In genomic region chr5:73265460-73265859, GRCm38 (mm10) we compare ENCODE assay signal across 9 mouse cellular contexts. TPM values are rescaled to one million over a fixed set of nuclear protein-coding genes. Genes with fewer than 3 reads are reported as not detected.
DNase-seq lines count a peak whose midpoint lies in the region; ATAC-seq and TF ChIP-seq lines count a peak whose summit lies in the region.
"Had no signal": no experiment of that assay in that cellular context is flagged by ENCODE, and none has a peak within 500 bp of the region (broad histone marks: within the 10 kb centered on the region; RNA-seq: fewer than 3 reads in every experiment).

No protein-coding gene starts in this region.

- peak; percentile 78 for DNase-seq in kidney, postnatal 0 days (ENCODE audit: low spot score)
- DNase-seq in kidney, adult 8-10 months, result no peak
- DNase-seq in stomach, postnatal 0 days (ENCODE audit: low spot score), result peak; percentile 71
- no peak for DNase-seq in frontal cortex, adult 2 months (ENCODE audit: extremely low spot score in 1 of 2, low spot score in 1 of 2)
- DNase-seq in hindbrain, embryonic 10.5 days (ENCODE audit: low spot score), result no peak
- DNase-seq in retina, embryonic 14.5 days (ENCODE audit: low spot score), result no peak

- no peak for TF ChIP-seq EP300 in stomach, postnatal 0 days (optimal IDR thresholded peaks at IDR 0.05)

- no peaks in the 10 kb centered on the region for H3K27me3 ChIP-seq in kidney, postnatal 0 days (ENCODE audit: insufficient read depth, low read length)
- no peaks in the 10 kb centered on the region for H3K27me3 ChIP-seq in intestine, embryonic 15.5 days (replicated peaks)
- no peaks in the 10 kb centered on the region for H3K27me3 ChIP-seq in stomach, postnatal 0 days (ENCODE audit: control insufficient read depth, insufficient read depth, low read length)
- no peaks in the 10 kb centered on the region for H3K27me3 ChIP-seq in hindbrain, embryonic 10.5 days (ENCODE audit: insufficient read depth, poor library complexity, severe bottlenecking)
- H3K27me3 ChIP-seq: megakaryocyte, embryonic 14.5 days had no signal

- H3K9ac ChIP-seq in kidney, postnatal 0 days (ENCODE audit: low read depth, low read length), result no peak overlapping the region
- H3K9ac ChIP-seq in intestine, embryonic 15.5 days, result no peak overlapping the region
- no peak overlapping the region for H3K9ac ChIP-seq in stomach, postnatal 0 days (ENCODE audit: low read length)

- no peaks in the 10 kb centered on the region for H3K4me1 ChIP-seq in kidney, postnatal 0 days (replicated peaks; ENCODE audit: insufficient read depth, low read length)
- H3K4me1 ChIP-seq in intestine, embryonic 15.5 days (replicated peaks), result no peaks in the 10 kb centered on the region
- no peaks in the 10 kb centered on the region for H3K4me1 ChIP-seq in stomach, postnatal 0 days (replicated peaks; ENCODE audit: control insufficient read depth, insufficient read depth)
- H3K4me1 ChIP-seq in hindbrain, embryonic 10.5 days (replicated peaks), result no peaks in the 10 kb centered on the region

- ATAC-seq in kidney, postnatal 0 days (replicated peaks; ENCODE audit: low FRiP score, low read depth), result peak; percentile 71
- ATAC-seq in activated CD4-positive, CD25-positive, alpha-beta regulatory T cell, adult 4 months, result peak; percentile 98
- ATAC-seq in intestine, embryonic 15.5 days, result peak; percentile 63
- peak; percentile 72; the same call in 1 of the 2 replicates for ATAC-seq in stomach, postnatal 0 days (ENCODE audit: low FRiP score, low TSS enrichment)

- TF ChIP-seq CTCF in kidney, postnatal 0 days (IDR thresholded peaks at IDR 0.05; ENCODE audit: low read depth), result no peak
- no peak for TF ChIP-seq CTCF in stomach, postnatal 0 days (IDR thresholded peaks at IDR 0.05; ENCODE audit: low read depth)

- 15% methylated on average over 5 of the region's 5 CpGs for WGBS in kidney, postnatal 0 days
- WGBS in intestine, embryonic 15.5 days, result 24% methylated on average over 5 of the region's 5 CpGs
- 19% methylated on average over 5 of the region's 5 CpGs for WGBS in stomach, postnatal 0 days
- 65% methylated on average over 5 of the region's 5 CpGs for WGBS in hindbrain, embryonic 10.5 days

- H3K4me2 ChIP-seq in kidney, postnatal 0 days (ENCODE audit: low read length), result no peak overlapping the region
- H3K4me2 ChIP-seq in intestine, embryonic 15.5 days (replicated peaks), result no peak overlapping the region
- no peak overlapping the region for H3K4me2 ChIP-seq in stomach, postnatal 0 days (replicated peaks; ENCODE audit: low read depth)

- no peaks in the 10 kb centered on the region for H3K9me3 ChIP-seq in kidney, postnatal 0 days (replicated peaks; ENCODE audit: low read length)
- no peaks in the 10 kb centered on the region for H3K9me3 ChIP-seq in intestine, embryonic 15.5 days
- no peaks in the 10 kb centered on the region for H3K9me3 ChIP-seq in stomach, postnatal 0 days (ENCODE audit: control insufficient read depth, low read length)
- no peaks in the 10 kb centered on the region for H3K9me3 ChIP-seq in hindbrain, embryonic 10.5 days

- H3K4me3 ChIP-seq in kidney, postnatal 0 days (replicated peaks; ENCODE audit: low read depth, low read length), result no peak overlapping the region
- H3K4me3 ChIP-seq in intestine, embryonic 15.5 days (replicated peaks), result no peak overlapping the region
- H3K4me3 ChIP-seq in stomach, postnatal 0 days (ENCODE audit: low read depth, low read length), result no peak overlapping the region
- H3K4me3 ChIP-seq in hindbrain, embryonic 10.5 days, result no peak overlapping the region
- H3K4me3 ChIP-seq: megakaryocyte, embryonic 14.5 days had no signal

- H3K27ac ChIP-seq in kidney, postnatal 0 days, result peak overlapping the region; percentile 66
- no peak overlapping the region for H3K27ac ChIP-seq in intestine, embryonic 15.5 days
- H3K27ac ChIP-seq in stomach, postnatal 0 days (replicated peaks), result no peak overlapping the region
- no peak overlapping the region for H3K27ac ChIP-seq in hindbrain, embryonic 10.5 days

- no peaks in the 10 kb centered on the region for H3K36me3 ChIP-seq in kidney, postnatal 0 days (ENCODE audit: insufficient read depth, low read length)
- H3K36me3 ChIP-seq in intestine, embryonic 15.5 days, result no peaks in the 10 kb centered on the region
- H3K36me3 ChIP-seq in stomach, postnatal 0 days (ENCODE audit: control insufficient read depth, insufficient read depth, low read length), result no peaks in the 10 kb centered on the region
- no peaks in the 10 kb centered on the region for H3K36me3 ChIP-seq in hindbrain, embryonic 10.5 days

RNA-seq across cellular contexts. Expression of gene Fryl, which starts 9.0 kb away (rescaled TPM):
- 20.6 and 22.6 TPM in 2 replicates for polyA plus RNA-seq in kidney, postnatal 0 days (2015; fragmentation: Nextera tagmentation; extraction: Ambion mirVana)
- polyA plus RNA-seq in activated CD4-positive, CD25-positive, alpha-beta regulatory T cell, adult 4 months (2017; shearing (Covaris generic)), result 10 to 100 TPM; 90.0 to 92.4 TPM
- polyA plus RNA-seq in intestine, embryonic 15.5 days (2015; fragmentation: Nextera tagmentation; extraction: Ambion mirVana), result 27.1 and 28.4 TPM in 2 replicates
- polyA plus RNA-seq in stomach, postnatal 0 days (2015; fragmentation: Nextera tagmentation; extraction: Ambion mirVana), result 20.8 TPM in 2 replicates
- 73.2 and 76.6 TPM in 2 replicates for polyA plus RNA-seq in frontal cortex, adult 2 months (2012; rRNA removed)
- 29.4 and 30.7 TPM in 2 replicates for polyA plus RNA-seq in hindbrain, embryonic 10.5 days (2016; fragmentation: Nextera tagmentation; extraction: Ambion mirVana)

RNA-seq across cellular contexts. Expression of gene Ociad1, which starts 27.1 kb away (rescaled TPM):
- polyA plus RNA-seq in kidney, postnatal 0 days (2015; fragmentation: Nextera tagmentation; extraction: Ambion mirVana), result 209 and 222 TPM in 2 replicates
- polyA plus RNA-seq in activated CD4-positive, CD25-positive, alpha-beta regulatory T cell, adult 4 months (2017; shearing (Covaris generic)), result 100 to 1,000 TPM; 128 to 159 TPM
- polyA plus RNA-seq in intestine, embryonic 15.5 days (2015; fragmentation: Nextera tagmentation; extraction: Ambion mirVana), result 246 and 258 TPM in 2 replicates
- polyA plus RNA-seq in stomach, postnatal 0 days (2015; fragmentation: Nextera tagmentation; extraction: Ambion mirVana), result 169 and 190 TPM in 2 replicates
- 357 and 372 TPM in 2 replicates for polyA plus RNA-seq in frontal cortex, adult 2 months (2012; rRNA removed)
- polyA plus RNA-seq in hindbrain, embryonic 10.5 days (2016; fragmentation: Nextera tagmentation; extraction: Ambion mirVana), result 151 and 227 TPM in 2 replicates

Comparison
In these comparisons a context has a peak if more than half of its experiments do, and no peak if none do; other contexts are left out.
1. DNase-seq: peak in kidney, postnatal 0 days (single experiment) and stomach, postnatal 0 days (single experiment); none in kidney, adult 8-10 months (0 of 2), frontal cortex, adult 2 months (0 of 2), hindbrain, embryonic 10.5 days (single experiment) and retina, embryonic 14.5 days (single experiment).
2. Peak in every context shown above with its lines, with median percentiles within 50 percentile points of each other: ATAC-seq.